Mouse (Mus musculus) adipose tissue, adult 10 weeks (tissue): Measurements from ENCODE around the gene Vsig2. TPM values are rescaled to one million over a fixed set of nuclear protein-coding genes. Genes with fewer than 3 reads are reported as not detected.

ENCODE experiments used
- polyA plus RNA-seq: library from polyadenylated mRNA; stranded (reverse); fragments of 350-450 nt; fragmentation: Illumina TruSeq; extraction: RNeasy Lipid Tissue Mini Kit (QIAGEN cat#74804); gene quantifications from one replicate; pipeline ENCODE4 v1.2.3, GENCODE M21; 2014; ENCODE audit warnings: low read depth, low replicate concordance

The Vsig2 gene
- polyA plus RNA-seq: 14.4 TPM

GRCm38 (mm10) chr9:37539170-37540025 lies at the start of gene Vsig2:
Vsig2 (plus strand) TSS chr9:37539255.

GRCm38 (mm10) chr9:37527396-37528224 lies 11.4 kb upstream of the Vsig2 start, which contains the start of gene Esam:
Esam (plus strand) TSS chr9:37528078.

DNA sequence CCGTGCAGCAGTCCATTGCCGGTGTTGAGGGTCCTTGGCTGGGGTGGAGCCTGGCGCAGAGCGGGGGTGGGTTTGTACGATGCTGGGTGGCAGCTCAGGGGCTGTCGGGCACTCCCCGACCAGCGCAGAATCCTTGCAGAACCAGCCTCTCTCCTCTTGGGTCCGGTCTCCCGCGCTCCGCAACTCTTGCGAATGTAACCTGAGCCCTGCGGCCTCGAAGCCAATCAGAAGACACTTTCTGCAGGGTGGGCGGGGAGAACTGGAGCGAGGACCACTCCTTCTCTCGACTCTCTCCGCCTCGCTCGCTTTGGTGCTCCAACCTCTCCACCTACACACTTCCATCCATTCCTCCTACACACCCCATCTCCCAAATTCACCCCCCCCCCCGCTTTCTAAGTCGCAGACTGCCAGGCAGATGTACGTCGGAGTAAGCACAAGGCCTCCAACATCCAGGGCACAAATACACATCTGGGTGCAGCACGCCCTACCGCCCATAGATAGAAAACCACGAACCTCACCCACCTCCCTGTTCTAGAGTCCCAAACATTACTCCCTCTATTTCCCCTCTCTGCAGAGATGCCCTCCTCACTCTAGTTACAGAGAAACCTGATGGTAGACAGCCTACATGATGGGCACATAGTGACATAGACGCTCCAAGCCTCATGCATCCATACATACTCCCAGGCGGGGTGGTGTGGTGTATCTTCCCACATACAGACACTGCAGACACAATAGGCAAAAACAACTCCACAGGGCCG lies 13.7 kb downstream of the Vsig2 start, which contains the start of gene Nrgn:
Gene Nrgn (minus strand): TSS at position 369 of the 758 bp plus-strand sequence.

DNA sequence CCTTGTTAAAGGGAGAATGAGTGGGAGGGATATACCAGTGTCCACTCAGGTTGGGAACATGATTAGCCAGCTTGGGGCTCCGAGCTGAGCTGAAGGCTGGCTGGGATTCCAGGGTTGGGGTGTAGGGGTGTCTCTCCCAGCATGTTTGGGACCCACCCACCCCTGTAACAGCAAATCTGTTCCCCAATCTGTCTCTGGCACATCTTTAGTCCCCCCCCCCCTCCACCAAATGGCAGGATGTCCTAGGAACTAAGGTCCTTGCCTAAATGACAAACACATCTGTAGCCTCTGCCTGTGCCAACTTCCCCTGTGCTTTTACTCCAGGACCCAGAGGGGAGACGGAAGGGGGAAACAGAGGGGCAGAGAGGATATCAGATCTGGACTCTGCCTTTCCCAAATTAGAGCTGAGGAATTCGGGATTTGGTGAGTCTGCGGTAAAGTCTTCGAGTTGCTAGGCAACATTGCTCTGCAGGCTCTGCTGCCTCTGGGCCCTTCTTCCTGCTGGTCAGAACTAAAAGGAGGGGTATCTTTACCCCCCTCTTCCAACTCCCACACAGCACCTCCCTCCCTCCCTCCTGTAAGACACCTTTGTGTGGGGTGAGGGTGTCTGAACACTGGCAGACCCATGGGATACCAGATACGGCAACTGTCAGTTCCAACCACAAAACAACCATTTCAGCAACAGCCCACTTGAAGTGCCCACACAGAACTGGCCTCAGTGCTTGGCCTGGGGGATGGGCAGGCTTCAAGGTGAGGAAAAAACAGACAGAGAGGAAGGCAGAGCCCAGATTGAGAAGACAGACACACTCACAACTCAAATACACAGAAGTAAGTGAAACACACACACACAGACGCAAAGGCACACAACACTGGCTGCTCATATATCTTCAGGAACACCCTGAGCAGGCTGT lies 16.0 kb downstream of the Vsig2 start, which contains the start of gene Siae:
Gene Siae (plus strand): TSS at position 861 of the 911 bp plus-strand sequence.

Other genes with a start within 250 kb of the Vsig2 start
- 1.3 TPM for gene Ccdc15, start 190.8 kb upstream of the Vsig2 start, polyA plus RNA-seq
- gene Hepacam, start 171.9 kb upstream of the Vsig2 start, polyA plus RNA-seq: 0.82 TPM
- gene Robo4, start 137.4 kb upstream of the Vsig2 start, polyA plus RNA-seq: 18.7 TPM
- 0.20 TPM for gene Robo3, start 106.0 kb upstream of the Vsig2 start, polyA plus RNA-seq
- 23.1 TPM for gene Msantd2, start 49.9 kb upstream of the Vsig2 start, polyA plus RNA-seq
- 53.7 TPM for gene Esam, start 11.2 kb upstream of the Vsig2 start, polyA plus RNA-seq
- 21.5 TPM for gene Nrgn, start 13.6 kb downstream of the Vsig2 start, polyA plus RNA-seq
- 19.3 TPM for gene Siae, start 16.4 kb downstream of the Vsig2 start, polyA plus RNA-seq
- 56.0 TPM for gene Spa17, start 74.5 kb downstream of the Vsig2 start, polyA plus RNA-seq
- gene Tbrg1, start 118.1 kb downstream of the Vsig2 start, polyA plus RNA-seq: 84.2 TPM
- gene Panx3, start 130.0 kb downstream of the Vsig2 start, polyA plus RNA-seq: not detected
- gene Olfr160, start 177.0 kb downstream of the Vsig2 start, polyA plus RNA-seq: not detected
- gene Olfr874, start 205.9 kb downstream of the Vsig2 start, polyA plus RNA-seq: not detected
- not detected for gene Olfr875, start 232.6 kb downstream of the Vsig2 start, polyA plus RNA-seq